Mouse (Mus musculus): ENCODE results near the gene Mfn1. TPM values are rescaled to one million over a fixed set of nuclear protein-coding genes. Genes with fewer than 3 reads are reported as not detected.

Mfn1 gene
- polyA plus RNA-seq, 1 experiment = 20.9 TPM

- Histone ChIP-seq H3K4me3 (ENCODE audit: control insufficient read depth, low read depth, low read length) (no peak within 1 kb of the TSS), H3K4me1 (ENCODE audit: control insufficient read depth, insufficient read depth, low read length) (peaks cover 5% of the 10 kb centered on the region), H3K27me3 (ENCODE audit: control insufficient read depth, insufficient read depth, low read length) (no peaks in the 10 kb centered on the region), H3K36me3 (ENCODE audit: control insufficient read depth, insufficient read depth, low read length) (no peaks in the 10 kb centered on the region), H3K27ac (ENCODE audit: control insufficient read depth, insufficient read depth, low read depth, low read length) (no peak within 1 kb of the TSS)
- TF ChIP-seq POLR2A (IDR thresholded peaks at IDR 0.05; ENCODE audit: control insufficient read depth, low read depth, low read length) (no peak), CTCF (IDR thresholded peaks at IDR 0.05; ENCODE audit: control insufficient read depth, insufficient read depth, insufficient replicate concordance, low read depth, low read length) (no peak)
Measured at GRCm38 (mm10) chr3:32492097-32493090, 36.9 kb upstream of the Mfn1 start, which contains the start of gene Kcnmb3. TSS of gene Kcnmb3 (minus strand) at chr3:32492231.

GRCm38 (mm10) chr3:32494387-32495087, 34.7 kb upstream of the Mfn1 start:
- TF ChIP-seq CTCF (IDR thresholded peaks at IDR 0.05; ENCODE audit: control insufficient read depth, insufficient read depth, insufficient replicate concordance, low read depth, low read length) (no peak), POLR2A (IDR thresholded peaks at IDR 0.05; ENCODE audit: control insufficient read depth, low read depth, low read length) (no peak)
- H3K27ac ChIP-seq (ENCODE audit: control insufficient read depth, insufficient read depth, low read depth, low read length) = no peak overlapping the region
- no peaks in the 10 kb centered on the region for H3K36me3 ChIP-seq (ENCODE audit: control insufficient read depth, insufficient read depth, low read length)
- H3K4me1 ChIP-seq (ENCODE audit: control insufficient read depth, insufficient read depth, low read length) = peaks cover 5% of the 10 kb centered on the region
- H3K4me3 ChIP-seq (ENCODE audit: control insufficient read depth, low read depth, low read length) = no peak overlapping the region; the same call in 1 of the 2 replicates
- no peaks in the 10 kb centered on the region for H3K27me3 ChIP-seq (ENCODE audit: control insufficient read depth, insufficient read depth, low read length)

- TF ChIP-seq POLR2A (IDR thresholded peaks at IDR 0.05; ENCODE audit: control insufficient read depth, low read depth, low read length) (no peak), CTCF (IDR thresholded peaks at IDR 0.05; ENCODE audit: control insufficient read depth, insufficient read depth, insufficient replicate concordance, low read depth, low read length) (no peak)
- H3K27me3 ChIP-seq (ENCODE audit: control insufficient read depth, insufficient read depth, low read length) = no peaks in the 10 kb centered on the region
- H3K27ac ChIP-seq (ENCODE audit: control insufficient read depth, insufficient read depth, low read depth, low read length) = no peak overlapping the region
Measured at GRCm38 (mm10) chr3:32495088-32495770, 34.0 kb upstream of the Mfn1 start.

GRCm38 (mm10) chr3:32495856-32496710, 33.2 kb upstream of the Mfn1 start:
- TF ChIP-seq POLR2A (IDR thresholded peaks at IDR 0.05; ENCODE audit: control insufficient read depth, low read depth, low read length) (no peak), CTCF (IDR thresholded peaks at IDR 0.05; ENCODE audit: control insufficient read depth, insufficient read depth, insufficient replicate concordance, low read depth, low read length) (no peak)
- no peaks in the 10 kb centered on the region for H3K36me3 ChIP-seq (ENCODE audit: control insufficient read depth, insufficient read depth, low read length)
- peaks cover 7% of the 10 kb centered on the region for H3K4me1 ChIP-seq (ENCODE audit: control insufficient read depth, insufficient read depth, low read length)
- H3K27me3 ChIP-seq (ENCODE audit: control insufficient read depth, insufficient read depth, low read length) = no peaks in the 10 kb centered on the region
- H3K27ac ChIP-seq (ENCODE audit: control insufficient read depth, insufficient read depth, low read depth, low read length) = 0 out of 2 replicates have a peak overlapping the region, but pooled peaks have one; percentile 22
- H3K4me3 ChIP-seq (ENCODE audit: control insufficient read depth, low read depth, low read length) = no peak overlapping the region

More at GRCm38 (mm10) chr3:32495088-32495770, 34.0 kb upstream of the Mfn1 start:
- Histone ChIP-seq H3K4me3 (ENCODE audit: control insufficient read depth, low read depth, low read length) (no peak overlapping the region), H3K4me1 (ENCODE audit: control insufficient read depth, insufficient read depth, low read length) (peaks cover 5% of the 10 kb centered on the region), H3K36me3 (ENCODE audit: control insufficient read depth, insufficient read depth, low read length) (no peaks in the 10 kb centered on the region)

GRCm38 (mm10) chr3:32496711-32497070, 32.6 kb upstream of the Mfn1 start:
- Histone ChIP-seq H3K4me1 (ENCODE audit: control insufficient read depth, insufficient read depth, low read length) (peaks cover 9% of the 10 kb centered on the region), H3K36me3 (ENCODE audit: control insufficient read depth, insufficient read depth, low read length) (no peaks in the 10 kb centered on the region), H3K27me3 (ENCODE audit: control insufficient read depth, insufficient read depth, low read length) (no peaks in the 10 kb centered on the region), H3K27ac (ENCODE audit: control insufficient read depth, insufficient read depth, low read depth, low read length) (0 out of 2 replicates have a peak overlapping the region, but pooled peaks have one; percentile 22), H3K4me3 (ENCODE audit: control insufficient read depth, low read depth, low read length) (no peak overlapping the region)
- TF ChIP-seq POLR2A (IDR thresholded peaks at IDR 0.05; ENCODE audit: control insufficient read depth, low read depth, low read length) (no peak), CTCF (IDR thresholded peaks at IDR 0.05; ENCODE audit: control insufficient read depth, insufficient read depth, insufficient replicate concordance, low read depth, low read length) (no peak)

GRCm38 (mm10) chr3:32500346-32500745, 28.9 kb upstream of the Mfn1 start:
- TF ChIP-seq CTCF (IDR thresholded peaks at IDR 0.05; ENCODE audit: control insufficient read depth, insufficient read depth, insufficient replicate concordance, low read depth, low read length) (no peak), POLR2A (IDR thresholded peaks at IDR 0.05; ENCODE audit: control insufficient read depth, low read depth, low read length) (no peak)
- no peaks in the 10 kb centered on the region for H3K27me3 ChIP-seq (ENCODE audit: control insufficient read depth, insufficient read depth, low read length)
- peak overlapping the region; percentile 80 for H3K27ac ChIP-seq (ENCODE audit: control insufficient read depth, insufficient read depth, low read depth, low read length)
- no peaks in the 10 kb centered on the region for H3K36me3 ChIP-seq (ENCODE audit: control insufficient read depth, insufficient read depth, low read length)
- peak overlapping the region; percentile 41 for H3K4me3 ChIP-seq (ENCODE audit: control insufficient read depth, low read depth, low read length)
- H3K4me1 ChIP-seq (ENCODE audit: control insufficient read depth, insufficient read depth, low read length) = peaks cover 13% of the 10 kb centered on the region
